In genomic region chr13:116308933-116309583, GRCm38 (mm10) we compare ENCODE assay signal across 10 mouse cellular contexts. TPM values are rescaled to one million over a fixed set of nuclear protein-coding genes. Genes with fewer than 3 reads are reported as not detected.
DNase-seq lines count a peak whose midpoint lies in the region; ATAC-seq and TF ChIP-seq lines count a peak whose summit lies in the region.
"Had no signal": no experiment of that assay in that cellular context is flagged by ENCODE, and none has a peak within 500 bp of the region (broad histone marks: within the 10 kb centered on the region; RNA-seq: fewer than 3 reads in every experiment).

No protein-coding gene starts in this region.

- H3K9ac ChIP-seq in heart, embryonic 13.5 days = peak overlapping the region; percentile 71
- no peak overlapping the region for H3K9ac ChIP-seq in hindbrain, postnatal 0 days (replicated peaks; ENCODE audit: low read length)
- H3K9ac ChIP-seq in midbrain, postnatal 0 days (replicated peaks; ENCODE audit: low read length, poor library complexity, severe bottlenecking) = no peak overlapping the region

- peak overlapping the region; percentile 98 for H3K4me2 ChIP-seq in heart, embryonic 13.5 days
- peak overlapping the region; percentile 66 for H3K4me2 ChIP-seq in hindbrain, postnatal 0 days (ENCODE audit: low read depth, low read length)
- H3K4me2 ChIP-seq in midbrain, postnatal 0 days (ENCODE audit: low read depth, low read length, poor library complexity, severe bottlenecking) = peak overlapping the region; percentile 52

- ATAC-seq in heart, embryonic 13.5 days (ENCODE audit: extremely low read depth, insufficient number of reproducible peaks, low FRiP score, low TSS enrichment) = no peak
- ATAC-seq in hindbrain, postnatal 0 days = peak; percentile 38; the same call in 1 of the 2 replicates
- 0 out of 2 replicates have a peak, but pooled peaks have one; percentile 17 for ATAC-seq in midbrain, postnatal 0 days (ENCODE audit: low FRiP score)

- no peaks in the 10 kb centered on the region for H3K9me3 ChIP-seq in heart, embryonic 13.5 days
- H3K9me3 ChIP-seq in hindbrain, postnatal 0 days (ENCODE audit: low read length) = no peaks in the 10 kb centered on the region
- H3K9me3 ChIP-seq in midbrain, postnatal 0 days (ENCODE audit: low read length) = no peaks in the 10 kb centered on the region

- H3K4me1 ChIP-seq in heart, embryonic 13.5 days = peaks cover 8% of the 10 kb centered on the region; the same call in 1 of the 2 replicates
- H3K4me1 ChIP-seq in brown adipose tissue, adult 24 weeks (ENCODE audit: control insufficient read depth, insufficient read depth, insufficient read length, low read length) = no peaks in the 10 kb centered on the region
- H3K4me1 ChIP-seq in hindbrain, postnatal 0 days (ENCODE audit: insufficient read depth, low read length) = no peaks in the 10 kb centered on the region
- no peaks in the 10 kb centered on the region for H3K4me1 ChIP-seq in midbrain, postnatal 0 days (ENCODE audit: insufficient read depth, low read length)

- peaks cover 92% of the 10 kb centered on the region for H3K27me3 ChIP-seq in heart, embryonic 13.5 days (replicated peaks)
- H3K27me3 ChIP-seq in hindbrain, postnatal 0 days (ENCODE audit: insufficient read depth, low read length) = peaks cover 86% of the 10 kb centered on the region
- H3K27me3 ChIP-seq in midbrain, postnatal 0 days (ENCODE audit: insufficient read depth, low read length) = peaks cover 64% of the 10 kb centered on the region

- no peak for TF ChIP-seq CTCF in hindbrain, postnatal 0 days (IDR thresholded peaks at IDR 0.05; ENCODE audit: low read depth)
- TF ChIP-seq CTCF in midbrain, postnatal 0 days (IDR thresholded peaks at IDR 0.05) = no peak

- no peak for DNase-seq in heart, postnatal 14 days
- no peak for DNase-seq in hindbrain, postnatal 0 days (ENCODE audit: low spot score)
- no peak for DNase-seq in midbrain, postnatal 0 days (ENCODE audit: low spot score)
- no peak for DNase-seq in T-cell, adult 2 months (ENCODE audit: low spot score)
- DNase-seq in adrenal gland, adult 18-20 months (ENCODE audit: low spot score in 2 of 2) = no peak
- no peak for DNase-seq in cerebellum, adult 11 months

- 1% methylated on average over 17 of the region's 18 CpGs for WGBS in heart, embryonic 13.5 days
- 1% methylated on average over 18 of the region's 18 CpGs for WGBS in hindbrain, postnatal 0 days
- under 1% methylated on average over 18 of the region's 18 CpGs for WGBS in midbrain, postnatal 0 days

- peak overlapping the region; percentile 69 for H3K4me3 ChIP-seq in heart, embryonic 13.5 days
- H3K4me3 ChIP-seq in brown adipose tissue, adult 24 weeks (ENCODE audit: insufficient read depth, low read depth, low read length) = peak overlapping the region; percentile 24; the same call in 1 of the 2 replicates
- H3K4me3 ChIP-seq in hindbrain, postnatal 0 days (ENCODE audit: low read length) = peak overlapping the region; percentile 36
- peak overlapping the region; percentile 39 for H3K4me3 ChIP-seq in midbrain, postnatal 0 days (ENCODE audit: low read depth, low read length)

- no peaks in the 10 kb centered on the region for H3K36me3 ChIP-seq in heart, embryonic 13.5 days
- no peaks in the 10 kb centered on the region for H3K36me3 ChIP-seq in hindbrain, postnatal 0 days (ENCODE audit: insufficient read depth, low read length)
- H3K36me3 ChIP-seq in midbrain, postnatal 0 days (ENCODE audit: insufficient read depth, low read length) = no peaks in the 10 kb centered on the region

- H3K27ac ChIP-seq in heart, embryonic 13.5 days (replicated peaks) = peak overlapping the region; percentile 71
- no peak overlapping the region for H3K27ac ChIP-seq in brown adipose tissue, adult 24 weeks (replicated peaks; ENCODE audit: low read depth, low read length)
- H3K27ac ChIP-seq in hindbrain, postnatal 0 days = no peak overlapping the region
- no peak overlapping the region for H3K27ac ChIP-seq in midbrain, postnatal 0 days (ENCODE audit: low read depth, low read length)

- intact Hi-C loops in heart, postnatal 14 days (cut with DNase I) = no loop called here

RNA-seq across cellular contexts. Expression of gene Isl1, which starts 0.4 kb away (rescaled TPM):
- polyA plus RNA-seq in heart, embryonic 13.5 days (2015; fragmentation: Nextera tagmentation; extraction: Ambion mirVana) = 3.0 and 4.7 TPM in 2 replicates
- total RNA-seq in heart, postnatal 14 days (2021) = under 1 TPM; 0.22 to 0.38 TPM
- polyA plus RNA-seq in brown adipose tissue, adult 24 weeks (2012; ENCODE audit: insufficient read depth, insufficient read length, missing spikeins) = not detected in 2 replicates
- 16.9 and 21.8 TPM in 2 replicates for total RNA-seq in hindbrain, postnatal 0 days (2014; rRNA removed)
- polyA plus RNA-seq in hindbrain, postnatal 0 days (2015; fragmentation: Nextera tagmentation; extraction: Ambion mirVana) = 8.3 and 10.2 TPM in 2 replicates
- 6.8 and 12.3 TPM in 2 replicates for total RNA-seq in midbrain, postnatal 0 days (2014; rRNA removed)
- polyA plus RNA-seq in midbrain, postnatal 0 days (2015; fragmentation: Nextera tagmentation; extraction: Ambion mirVana) = 13.2 and 25.8 TPM in 2 replicates
- 1 to 10 TPM; 3.5 to 6.9 TPM for total RNA-seq in adrenal gland, adult 18-20 months (2021)
- total RNA-seq: common myeloid progenitor, adult 5-6 weeks; layer of hippocampus, postnatal 25 days had no signal
